Mouse (Mus musculus) telencephalon, adult 2 months (tissue): ENCODE data around the gene Rassf5.

ENCODE experiments used
- DNase-seq: peaks from one replicate; pipeline ENCODE4 v3.0.0-alpha.2; 2011; ENCODE audit warnings: low read depth, low spot score

The Rassf5 gene

GRCm38 (mm10) chr1:131137717-131138118 lies 107.3 kb downstream of the Rassf5 start:
- DNase-seq: no peak

GRCm38 (mm10) chr1:131137111-131137510 lies 107.9 kb downstream of the Rassf5 start:
- no peak for DNase-seq

- DNase-seq: no peak
These were observed 109.0 kb downstream of the Rassf5 start for GRCm38 (mm10) chr1:131135960-131136629.

- DNase-seq: no peak
These were observed 110.0 kb downstream of the Rassf5 start for GRCm38 (mm10) chr1:131134942-131135522.

GRCm38 (mm10) chr1:131134231-131134630 lies 110.8 kb downstream of the Rassf5 start:
- no peak for DNase-seq
